Mouse (Mus musculus) liver, embryonic 14.5 days (tissue): ENCODE results near the gene Gm3072.
"Not testable (repeated sequence)": the region's sequence is repeated elsewhere in the genome, so short reads cannot be mapped to it uniquely, and the experiment has no call there.

Experiments
- CTCF ChIP-seq: IDR thresholded peaks from 2 replicates; pipeline ENCODE4 v1.5.1; 2016; ENCODE audit warnings: antibody characterized with exemption, low read depth, control low read depth
- EP300 ChIP-seq: IDR thresholded peaks from 2 replicates; pipeline ENCODE4 v1.6.1; 2016; ENCODE audit warnings: antibody characterized with exemption, low read depth

- TF ChIP-seq CTCF, EP300: not testable (repeated sequence)
Measured at GRCm38 (mm10) chr14:41648176-41648575, 23.8 kb upstream of the Gm3072 start.
